Mouse (Mus musculus) urinary bladder, postnatal 0 days (tissue): ENCODE measurements around the gene Gm765. TPM values are rescaled to one million over a fixed set of nuclear protein-coding genes. Genes with fewer than 3 reads are reported as not detected.

ENCODE experiments used
- polyA plus RNA-seq: library from polyadenylated mRNA; unstranded; fragments of >200 nt; fragmentation: Nextera tagmentation; extraction: Ambion mirVana; gene quantifications from 2 replicates; pipeline ENCODE4 v1.2.1, GENCODE M21; 2015

The Gm765 gene
- 0.05 TPM in 1 of 2 replicates, not detected in the other for polyA plus RNA-seq

GRCm38 (mm10) chr6:98342654-98343053, at the start of gene Gm765:
TSS of gene Gm765 (minus strand) at chr6:98342754.

